Mouse (Mus musculus) duodenum, adult 2 months (tissue): ENCODE data around the gene Lrrc31. TPM values are rescaled to one million over a fixed set of nuclear protein-coding genes. Genes with fewer than 3 reads are reported as not detected.

Experiments used
- polyA plus RNA-seq: library from polyadenylated mRNA; depleted of rRNA; stranded (reverse); fragments of >200 nt; gene quantifications from 2 replicates; pipeline ENCODE4 v1.2.3, GENCODE M21; 2012; ENCODE audit warnings: low replicate concordance; rRNA removed

Lrrc31 gene
- 1.3 and 4.3 TPM in 2 replicates for polyA plus RNA-seq

GRCm38 (mm10) chr3:30699711-30700505 is at the start of gene Lrrc31:
Gene Lrrc31 (minus strand): TSS chr3:30699843.

GRCm38 (mm10) chr3:30746006-30746405 is 46.4 kb upstream of the Lrrc31 start, which contains the start of gene Samd7:
Gene Samd7 (plus strand): TSS chr3:30746293.

GRCm38 (mm10) chr3:30647440-30648090 is 52.1 kb downstream of the Lrrc31 start, which contains the start of gene Lrrc34:
Gene Lrrc34 (minus strand): TSS chr3:30647869.

GRCm38 (mm10) chr3:30644207-30644606 is 55.4 kb downstream of the Lrrc31 start, which contains the start of gene Lrriq4:
Gene Lrriq4 (plus strand): TSS chr3:30644507.

Other genes with a start within 250 kb of the Lrrc31 start
- 0.41 and 2.6 TPM in 2 replicates for gene Mecom, start 151.8 kb downstream of the Lrrc31 start, polyA plus RNA-seq
- not detected in 2 replicates for gene Actrt3, start 99.9 kb downstream of the Lrrc31 start, polyA plus RNA-seq
- 2.3 TPM in 2 replicates for gene Mynn, start 97.8 kb downstream of the Lrrc31 start, polyA plus RNA-seq
- not detected in 2 replicates for gene Lrriq4, start 55.3 kb downstream of the Lrrc31 start, polyA plus RNA-seq
- gene Lrrc34, start 52.0 kb downstream of the Lrrc31 start, polyA plus RNA-seq: not detected in 2 replicates
- not detected in 2 replicates for gene Samd7, start 46.5 kb upstream of the Lrrc31 start, polyA plus RNA-seq
- 2.6 and 3.5 TPM in 2 replicates for gene Sec62, start 93.0 kb upstream of the Lrrc31 start, polyA plus RNA-seq
- gene Gpr160, start 156.1 kb upstream of the Lrrc31 start, polyA plus RNA-seq: 15.5 and 39.5 TPM in 2 replicates